Mouse (Mus musculus): Measurements from ENCODE around the gene Spaca1.

DNA sequence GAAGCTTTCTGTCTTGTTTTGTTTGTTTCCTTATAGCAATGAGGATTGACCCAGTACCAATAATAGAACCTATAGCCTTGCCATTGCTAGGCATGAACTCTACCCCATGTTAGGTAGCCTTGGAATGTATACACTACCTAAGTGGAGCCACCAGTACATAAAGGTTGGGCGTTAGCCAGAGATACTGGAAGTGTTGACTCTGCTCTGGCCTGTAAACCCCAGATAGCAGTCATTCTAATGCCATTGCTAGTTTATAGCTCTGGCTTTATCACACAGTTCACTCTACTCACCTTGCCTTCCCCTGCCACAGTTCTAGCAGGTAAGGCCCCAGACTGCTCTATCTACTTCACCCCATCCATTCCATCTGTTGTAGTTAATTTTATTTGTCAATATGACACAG is 8.3 kb upstream of the Spaca1 start:
- TF ChIP-seq CTCF (IDR thresholded peaks at IDR 0.05; ENCODE audit: low read depth) (no peak), EP300 (IDR thresholded peaks at IDR 0.05; ENCODE audit: low read depth) (no peak)

Measured in liver, postnatal 0 days (tissue).